Mouse (Mus musculus): ENCODE measurements around the gene Ctrc. TPM values are rescaled to one million over a fixed set of nuclear protein-coding genes. Genes with fewer than 3 reads are reported as not detected.

The Ctrc gene
- polyA plus RNA-seq, 1 experiment from 2014 or later = not detected

GRCm38 (mm10) chr4:141864506-141864905, 18.3 kb upstream of the Ctrc start:
- Histone ChIP-seq H3K36me3 (peaks cover 80% of the 10 kb centered on the region), H3K4me3 (no peak overlapping the region), H3K27ac (no peak overlapping the region), H3K9me3 (no peaks in the 10 kb centered on the region), H3K4me1 (peaks cover 59% of the 10 kb centered on the region), H3K27me3 (ENCODE audit: insufficient read depth, poor library complexity, severe bottlenecking) (no peaks in the 10 kb centered on the region)
- no peak for DNase-seq (ENCODE audit: low spot score)
- 92% methylated on average over 8 of the region's 8 CpGs for WGBS

DNA sequence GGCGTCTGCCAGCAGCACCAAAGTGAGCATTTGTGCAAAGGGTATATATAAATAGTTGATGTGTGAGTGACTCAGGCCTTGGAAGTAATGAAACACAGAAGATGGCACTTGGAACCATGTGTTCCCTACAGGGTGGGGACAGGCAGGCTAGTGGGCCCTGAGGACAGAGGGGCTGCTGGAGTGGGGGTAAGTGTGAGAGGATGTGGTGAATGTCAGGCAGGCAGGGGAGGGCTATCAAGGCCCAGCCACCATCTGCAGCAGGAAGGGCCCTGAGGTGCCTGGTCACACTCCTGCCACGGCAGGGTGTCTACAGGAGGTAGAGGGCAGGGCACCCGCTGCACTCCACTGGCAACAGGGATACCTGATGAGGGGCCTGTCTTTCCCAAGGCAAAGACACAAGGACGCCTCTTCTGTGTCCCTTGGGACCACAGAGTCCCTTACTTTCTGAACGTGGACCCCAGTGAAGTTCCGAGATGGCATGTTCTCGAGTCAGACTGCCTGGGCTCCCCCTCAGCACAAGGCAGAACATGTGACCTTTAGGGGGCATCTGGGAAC, 17.6 kb upstream of the Ctrc start:
- no peak for DNase-seq (ENCODE audit: low spot score)
- Histone ChIP-seq H3K27me3 (ENCODE audit: insufficient read depth, poor library complexity, severe bottlenecking) (no peaks in the 10 kb centered on the region), H3K27ac (peak overlapping the region; percentile 37), H3K9me3 (no peaks in the 10 kb centered on the region), H3K4me1 (peaks cover 52% of the 10 kb centered on the region), H3K36me3 (peaks cover 80% of the 10 kb centered on the region), H3K4me3 (no peak overlapping the region)
- 84% methylated on average over 7 of the region's 7 CpGs for WGBS

DNA sequence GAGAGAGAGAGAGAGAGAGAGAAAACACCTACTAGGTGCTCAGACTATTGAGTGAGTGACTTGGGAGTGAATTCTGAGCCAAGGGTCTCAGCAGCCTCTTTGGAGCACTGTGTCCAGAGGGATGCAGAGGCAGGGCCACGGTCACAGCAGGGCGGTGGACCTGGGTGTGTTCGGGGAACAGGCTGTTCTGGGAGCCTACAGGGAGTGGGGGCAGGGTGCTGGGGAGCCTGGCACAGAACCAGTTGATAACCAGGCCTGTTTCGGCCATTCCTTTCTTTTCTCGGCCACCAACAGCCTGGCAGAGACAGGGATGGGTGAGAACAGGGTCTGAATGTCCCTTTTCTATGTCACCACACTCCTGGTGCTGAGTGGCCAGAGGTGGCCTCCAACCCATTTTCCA, 16.7 kb upstream of the Ctrc start:
- Histone ChIP-seq H3K4me3 (no peak overlapping the region), H3K36me3 (peaks cover 77% of the 10 kb centered on the region), H3K27me3 (ENCODE audit: insufficient read depth, poor library complexity, severe bottlenecking) (no peaks in the 10 kb centered on the region), H3K9me3 (no peaks in the 10 kb centered on the region), H3K4me1 (peaks cover 44% of the 10 kb centered on the region), H3K27ac (peak overlapping the region; percentile 37)
- DNase-seq (ENCODE audit: low spot score) = no peak
- WGBS = 87% methylated on average over 5 of the region's 5 CpGs

DNA sequence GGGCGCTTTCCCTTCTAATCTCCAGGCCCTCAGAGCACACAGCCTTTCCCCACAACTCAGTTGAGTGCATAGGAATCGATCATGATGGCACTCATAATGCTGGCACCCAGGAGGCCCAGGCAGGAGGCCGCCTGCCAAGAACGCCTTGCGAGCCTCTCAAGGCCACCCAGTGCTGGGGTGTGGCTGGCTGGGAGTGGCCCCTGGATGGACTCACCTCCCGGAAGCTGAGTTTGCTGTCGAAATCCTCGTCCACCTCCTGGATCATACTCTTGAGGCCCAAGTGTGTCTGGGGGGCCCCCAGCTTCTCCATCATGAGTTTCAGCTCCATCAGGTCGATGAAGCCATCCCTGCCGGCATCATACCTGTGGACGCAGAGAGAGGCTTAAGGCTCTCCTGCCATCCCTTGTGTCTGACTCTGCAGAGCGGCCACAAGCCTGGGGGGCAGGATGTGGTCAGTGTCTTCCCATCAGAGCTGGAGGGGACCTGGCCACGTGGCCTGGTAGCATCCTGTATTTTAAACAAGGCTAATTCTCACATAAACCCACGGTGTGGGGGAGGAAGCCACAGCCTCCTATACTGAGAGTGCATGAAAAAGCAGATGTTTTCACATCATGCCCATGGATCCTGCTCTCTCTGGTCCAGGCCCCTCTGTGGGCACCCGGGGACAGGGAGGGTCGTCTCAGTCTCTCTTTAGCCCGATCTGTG, 15.6 kb upstream of the Ctrc start:
- no peaks in the 10 kb centered on the region for H3K27me3 ChIP-seq (ENCODE audit: insufficient read depth, poor library complexity, severe bottlenecking)
- H3K36me3 ChIP-seq = peaks cover 73% of the 10 kb centered on the region
- no peak overlapping the region for H3K4me3 ChIP-seq
- DNase-seq (ENCODE audit: low spot score) = no peak
- 90% methylated on average over 17 of the region's 17 CpGs for WGBS
- no peak overlapping the region for H3K27ac ChIP-seq
- H3K4me1 ChIP-seq = peaks cover 38% of the 10 kb centered on the region
- H3K9me3 ChIP-seq = no peaks in the 10 kb centered on the region

GRCm38 (mm10) chr4:141860246-141860841, 14.2 kb upstream of the Ctrc start:
- WGBS = 74% methylated on average over 19 of the region's 19 CpGs
- no peak overlapping the region for H3K4me3 ChIP-seq
- H3K27me3 ChIP-seq (ENCODE audit: insufficient read depth, poor library complexity, severe bottlenecking) = no peaks in the 10 kb centered on the region
- peaks cover 24% of the 10 kb centered on the region for H3K4me1 ChIP-seq
- H3K27ac ChIP-seq = no peak overlapping the region; the same call in 1 of the 2 replicates
- H3K9me3 ChIP-seq = no peaks in the 10 kb centered on the region
- DNase-seq (ENCODE audit: low spot score) = no peak
- H3K36me3 ChIP-seq = peaks cover 65% of the 10 kb centered on the region

DNA sequence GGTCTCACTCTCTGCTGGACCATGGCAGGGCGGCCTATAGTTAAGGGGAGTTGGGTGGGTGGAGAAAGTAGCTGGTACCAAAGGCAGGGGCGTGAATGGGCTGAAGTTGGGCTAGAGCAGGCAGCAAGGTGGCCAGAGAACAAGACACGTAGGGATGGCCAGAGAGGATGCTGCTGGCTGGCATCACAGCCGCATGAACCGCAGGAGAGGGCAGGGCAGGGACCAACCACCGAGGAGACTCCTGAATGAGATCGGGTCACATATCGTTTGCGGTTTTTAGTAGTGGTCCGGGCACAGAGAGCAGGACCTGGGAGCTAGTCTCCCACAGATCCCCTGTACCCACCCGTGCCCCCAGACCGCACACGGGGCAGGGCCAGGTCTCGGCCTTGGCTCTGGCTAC, 13.2 kb upstream of the Ctrc start:
- H3K27ac ChIP-seq = no peak overlapping the region
- H3K36me3 ChIP-seq = peaks cover 57% of the 10 kb centered on the region
- DNase-seq (ENCODE audit: low spot score) = no peak
- peaks cover 21% of the 10 kb centered on the region for H3K4me1 ChIP-seq
- no peaks in the 10 kb centered on the region for H3K9me3 ChIP-seq
- H3K4me3 ChIP-seq = no peak overlapping the region
- 94% methylated on average over 14 of the region's 14 CpGs for WGBS
- H3K27me3 ChIP-seq (ENCODE audit: insufficient read depth, poor library complexity, severe bottlenecking) = no peaks in the 10 kb centered on the region

- WGBS = 90% methylated on average over 20 of the region's 20 CpGs
- DNase-seq (ENCODE audit: low spot score) = no peak
- H3K4me1 ChIP-seq = peaks cover 14% of the 10 kb centered on the region
Measured at GRCm38 (mm10) chr4:141858501-141858900, 12.3 kb upstream of the Ctrc start.

GRCm38 (mm10) chr4:141857422-141857930, 11.3 kb upstream of the Ctrc start:
- peaks cover 41% of the 10 kb centered on the region for H3K36me3 ChIP-seq
- WGBS = 21% methylated on average over 10 of the region's 10 CpGs
- H3K9me3 ChIP-seq = no peaks in the 10 kb centered on the region
- DNase-seq (ENCODE audit: low spot score) = peak; percentile 90
- H3K4me1 ChIP-seq = peaks cover 6% of the 10 kb centered on the region
- H3K27ac ChIP-seq = peak overlapping the region; percentile 29; the same call in 1 of the 2 replicates
- no peak overlapping the region for H3K4me3 ChIP-seq
- no peaks in the 10 kb centered on the region for H3K27me3 ChIP-seq (ENCODE audit: insufficient read depth, poor library complexity, severe bottlenecking)

More at GRCm38 (mm10) chr4:141858501-141858900, 12.3 kb upstream of the Ctrc start:
- H3K36me3 ChIP-seq = peaks cover 52% of the 10 kb centered on the region
- H3K9me3 ChIP-seq = no peaks in the 10 kb centered on the region
- no peak overlapping the region for H3K4me3 ChIP-seq
- H3K27ac ChIP-seq = no peak overlapping the region
- H3K27me3 ChIP-seq (ENCODE audit: insufficient read depth, poor library complexity, severe bottlenecking) = no peaks in the 10 kb centered on the region

- no peak for DNase-seq (ENCODE audit: low spot score)
- WGBS = 84% methylated on average over 9 of the region's 9 CpGs
Measured at GRCm38 (mm10) chr4:141853437-141853836, 7.3 kb upstream of the Ctrc start.

DNA sequence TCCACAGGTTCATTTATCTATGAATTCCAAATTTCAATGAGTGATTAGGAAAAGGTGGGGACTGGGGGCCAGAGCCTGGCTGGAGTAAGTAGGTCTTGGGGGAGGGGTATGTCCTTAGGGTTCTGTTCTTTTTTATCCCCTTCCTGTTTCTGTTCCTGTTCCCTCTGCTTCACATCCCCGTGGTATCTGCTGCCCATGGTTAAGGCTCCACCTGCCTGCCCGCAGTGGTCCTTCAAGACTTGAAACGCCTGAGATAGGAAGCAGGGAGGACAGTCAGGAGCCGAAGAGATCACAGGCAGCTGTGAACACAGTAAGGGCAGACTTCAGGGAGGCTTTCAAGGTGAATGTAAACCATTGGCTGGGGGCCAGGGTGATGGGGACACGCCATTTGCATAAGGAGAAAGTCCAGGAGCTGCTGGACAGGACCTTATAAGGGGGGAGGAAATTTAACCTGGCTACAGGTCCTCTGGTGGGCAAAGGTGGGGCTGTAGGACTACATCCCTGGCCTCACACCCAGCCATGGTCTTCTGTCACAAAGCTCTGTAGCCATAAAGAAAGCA, 11.5 kb downstream of the Ctrc start:
- Histone ChIP-seq H3K4me1 (no peaks in the 10 kb centered on the region), H3K27ac (no peak overlapping the region), H3K9me3 (no peaks in the 10 kb centered on the region), H3K36me3 (no peaks in the 10 kb centered on the region), H3K27me3 (ENCODE audit: insufficient read depth, poor library complexity, severe bottlenecking) (no peaks in the 10 kb centered on the region), H3K4me3 (no peak overlapping the region)
- WGBS = 56% methylated on average over 5 of the region's 5 CpGs
- no peak for DNase-seq (ENCODE audit: low spot score)

More at GRCm38 (mm10) chr4:141853437-141853836, 7.3 kb upstream of the Ctrc start:
- no peaks in the 10 kb centered on the region for H3K27me3 ChIP-seq (ENCODE audit: insufficient read depth, poor library complexity, severe bottlenecking)
- H3K9me3 ChIP-seq = no peaks in the 10 kb centered on the region
- H3K4me1 ChIP-seq = peaks cover 6% of the 10 kb centered on the region; the same call in 1 of the 2 replicates
- H3K4me3 ChIP-seq = no peak overlapping the region
- H3K27ac ChIP-seq = no peak overlapping the region
- H3K36me3 ChIP-seq = peaks cover 1% of the 10 kb centered on the region; the same call in 1 of the 2 replicates

DNA sequence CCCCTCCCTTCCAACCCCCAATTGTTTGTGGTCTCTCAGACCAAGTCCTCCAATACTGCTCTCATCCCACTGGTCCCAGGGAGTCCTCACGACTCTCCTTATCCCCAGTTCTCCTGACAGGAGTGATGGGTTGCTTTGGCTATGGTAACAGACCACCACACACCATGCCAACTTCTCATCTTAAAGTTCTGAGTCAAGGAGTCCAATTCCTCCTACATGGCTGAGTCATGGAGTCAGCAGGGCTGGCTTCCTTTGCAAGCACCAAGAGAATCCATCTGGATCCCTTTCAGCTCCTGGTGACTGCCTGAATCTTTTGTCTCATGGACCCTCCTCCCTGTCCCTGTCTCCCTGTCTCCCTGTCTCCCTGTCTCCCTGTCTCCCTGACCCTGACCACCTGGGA, 12.2 kb downstream of the Ctrc start:
- Histone ChIP-seq H3K27me3 (ENCODE audit: insufficient read depth, poor library complexity, severe bottlenecking) (no peaks in the 10 kb centered on the region), H3K4me3 (no peak overlapping the region), H3K9me3 (no peaks in the 10 kb centered on the region), H3K36me3 (no peaks in the 10 kb centered on the region), H3K27ac (no peak overlapping the region), H3K4me1 (no peaks in the 10 kb centered on the region)
- WGBS = 68% methylated on average over 1 of the region's 1 CpGs
- DNase-seq (ENCODE audit: low spot score) = no peak

DNA sequence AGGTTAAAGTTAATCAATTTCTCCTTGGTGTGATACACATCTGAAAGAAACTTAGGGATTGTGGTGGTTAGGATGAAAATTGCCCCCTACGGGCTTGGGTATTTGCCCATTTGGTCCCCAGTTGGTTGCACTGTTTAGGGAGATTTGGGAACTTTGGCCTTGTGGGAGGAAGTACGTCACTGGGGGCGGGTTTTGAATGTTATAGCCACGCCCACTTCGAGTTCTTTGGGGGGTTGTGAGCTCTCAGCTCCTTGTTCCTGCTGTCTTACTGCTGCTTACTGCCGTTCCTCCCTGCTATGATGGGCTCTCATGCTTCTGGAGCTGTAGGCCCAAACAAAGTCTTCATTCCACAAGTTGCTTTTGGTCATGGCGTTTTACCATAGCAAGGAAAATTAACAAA, 14.8 kb downstream of the Ctrc start:
- H3K9me3 ChIP-seq = no peaks in the 10 kb centered on the region
- H3K4me1 ChIP-seq = peaks cover 8% of the 10 kb centered on the region; the same call in 1 of the 2 replicates
- 75% methylated on average over 7 of the region's 7 CpGs for WGBS
- H3K4me3 ChIP-seq = no peak overlapping the region
- H3K27ac ChIP-seq = no peak overlapping the region
- no peak for DNase-seq (ENCODE audit: low spot score)
- H3K27me3 ChIP-seq (ENCODE audit: insufficient read depth, poor library complexity, severe bottlenecking) = no peaks in the 10 kb centered on the region
- H3K36me3 ChIP-seq = no peaks in the 10 kb centered on the region

DNA sequence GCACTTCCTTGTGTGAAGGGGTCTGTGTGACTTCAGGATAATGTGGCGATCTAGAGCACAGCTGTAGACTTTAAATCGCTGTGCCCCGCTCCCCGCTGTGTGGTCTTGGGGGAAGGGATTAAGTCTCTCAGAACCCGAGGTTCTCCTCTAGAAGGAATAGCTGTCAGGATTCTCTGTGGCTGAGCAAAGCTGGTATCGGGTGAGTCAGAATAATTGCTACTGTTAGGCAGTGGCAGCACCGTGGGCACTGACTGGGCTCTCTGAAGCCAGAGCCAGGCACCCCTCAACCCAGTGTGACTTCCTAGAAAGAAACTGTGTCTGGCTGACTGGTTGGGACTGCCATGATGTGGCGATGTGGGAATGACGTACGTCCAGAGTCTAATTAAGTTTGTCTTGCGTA, 15.8 kb downstream of the Ctrc start:
- H3K4me1 ChIP-seq = peaks cover 8% of the 10 kb centered on the region; the same call in 1 of the 2 replicates
- no peaks in the 10 kb centered on the region for H3K9me3 ChIP-seq
- no peak for DNase-seq (ENCODE audit: low spot score)
- H3K4me3 ChIP-seq = no peak overlapping the region
- H3K27ac ChIP-seq = no peak overlapping the region
- 62% methylated on average over 11 of the region's 11 CpGs for WGBS
- no peaks in the 10 kb centered on the region for H3K27me3 ChIP-seq (ENCODE audit: insufficient read depth, poor library complexity, severe bottlenecking)
- H3K36me3 ChIP-seq = no peaks in the 10 kb centered on the region

All from heart, embryonic 10.5 days (tissue).